In genomic region chr9:20972141-20972992, GRCm38 (mm10) we compare ENCODE assay signal across 8 mouse cellular contexts. TPM values are rescaled to one million over a fixed set of nuclear protein-coding genes. Genes with fewer than 3 reads are reported as not detected.
DNase-seq lines count a peak whose midpoint lies in the region; ATAC-seq and TF ChIP-seq lines count a peak whose summit lies in the region.

No protein-coding gene starts in this region.

- peaks cover 51% of the 10 kb centered on the region for H3K4me1 ChIP-seq in embryonic facial prominence, embryonic 12.5 days
- peaks cover 7% of the 10 kb centered on the region; the same call in 1 of the 2 replicates for H3K4me1 ChIP-seq in midbrain, postnatal 0 days (ENCODE audit: insufficient read depth, low read length)

- DNase-seq in heart, adult 18-20 months: peak; percentile 72 to 79
- peak; percentile 38 for DNase-seq in kidney, adult 11 months
- DNase-seq in left cerebral cortex, postnatal 14 days (ENCODE audit: low spot score in 2 of 2): peak; percentile 65 to 86
- DNase-seq in midbrain, postnatal 0 days (ENCODE audit: low spot score): peak; percentile 51
- peak; percentile 45 to 68 for DNase-seq in urinary bladder, postnatal 36 days (ENCODE audit: low spot score in 2 of 2)

- peaks cover 23% of the 10 kb centered on the region for H3K36me3 ChIP-seq in embryonic facial prominence, embryonic 12.5 days
- H3K36me3 ChIP-seq in midbrain, postnatal 0 days (ENCODE audit: insufficient read depth, low read length): peaks cover 7% of the 10 kb centered on the region

- no peaks in the 10 kb centered on the region for H3K9me3 ChIP-seq in embryonic facial prominence, embryonic 12.5 days
- H3K9me3 ChIP-seq in midbrain, postnatal 0 days (ENCODE audit: low read length): no peaks in the 10 kb centered on the region

- peak overlapping the region; percentile 93 for H3K27ac ChIP-seq in embryonic facial prominence, embryonic 12.5 days
- peak overlapping the region; percentile 44 for H3K27ac ChIP-seq in midbrain, postnatal 0 days (ENCODE audit: low read depth, low read length)

- peak overlapping the region; percentile 86 for H3K4me3 ChIP-seq in embryonic facial prominence, embryonic 12.5 days
- H3K4me3 ChIP-seq in midbrain, postnatal 0 days (ENCODE audit: low read depth, low read length): no peak overlapping the region

- H3K9ac ChIP-seq in embryonic facial prominence, embryonic 12.5 days: peak overlapping the region; percentile 51
- H3K9ac ChIP-seq in midbrain, postnatal 0 days (replicated peaks; ENCODE audit: low read length, poor library complexity, severe bottlenecking): peak overlapping the region; percentile 25

- WGBS in embryonic facial prominence, embryonic 12.5 days: 8% methylated on average over 28 of the region's 28 CpGs
- 31% methylated on average over 28 of the region's 28 CpGs for WGBS in midbrain, postnatal 0 days

- no peak for TF ChIP-seq CTCF in midbrain, postnatal 0 days (IDR thresholded peaks at IDR 0.05)

- H3K27me3 ChIP-seq in embryonic facial prominence, embryonic 12.5 days: no peaks in the 10 kb centered on the region
- H3K27me3 ChIP-seq in midbrain, postnatal 0 days (ENCODE audit: insufficient read depth, low read length): no peaks in the 10 kb centered on the region

- peak overlapping the region; percentile 82 for H3K4me2 ChIP-seq in embryonic facial prominence, embryonic 12.5 days (replicated peaks)
- H3K4me2 ChIP-seq in midbrain, postnatal 0 days (ENCODE audit: low read depth, low read length, poor library complexity, severe bottlenecking): peak overlapping the region; percentile 23; the same call in 1 of the 2 replicates

- 0 out of 2 replicates have a peak, but pooled peaks have one; percentile 58 for ATAC-seq in cerebellum, adult (ENCODE audit: insufficient number of reproducible peaks, low FRiP score, low TSS enrichment)
- peak; percentile 64 for ATAC-seq in embryonic facial prominence, embryonic 12.5 days (ENCODE audit: insufficient number of reproducible peaks, insufficient read depth, low FRiP score, low TSS enrichment)
- ATAC-seq in midbrain, postnatal 0 days (ENCODE audit: low FRiP score): peak; percentile 36
- no peak for ATAC-seq in erythroid progenitor cell, adult 5-6 weeks (replicated peaks; ENCODE audit: low FRiP score, poor library complexity, severe bottlenecking)

- intact Hi-C loops in left cerebral cortex, postnatal 14 days (cut with DNase I): no loop called here

RNA-seq across cellular contexts. Expression of gene S1pr2, which starts 4.2 kb away (rescaled TPM):
- 48.7 and 53.0 TPM in 2 replicates for polyA plus RNA-seq in embryonic facial prominence, embryonic 12.5 days (2016; fragmentation: Nextera tagmentation; extraction: Ambion mirVana)
- total RNA-seq in heart, adult 18-20 months (2021): 1 to 10 TPM; 1.4 to 2.0 TPM
- total RNA-seq in left cerebral cortex, postnatal 14 days (2021): 1 to 10 TPM; 1.6 to 1.8 TPM
- total RNA-seq in midbrain, postnatal 0 days (2014; rRNA removed): 4.7 and 7.3 TPM in 2 replicates
- polyA plus RNA-seq in midbrain, postnatal 0 days (2015; fragmentation: Nextera tagmentation; extraction: Ambion mirVana): 5.5 and 7.2 TPM in 2 replicates
- total RNA-seq in erythroid progenitor cell, adult 5-6 weeks (2015; ENCODE audit: low replicate concordance): not detected in 2 replicates
- under 0.01 and 0.39 TPM in 2 replicates for total RNA-seq in erythroid progenitor cell, adult 5-6 weeks (2017; ENCODE audit: low replicate concordance)

RNA-seq across cellular contexts. Expression of gene Dnmt1, which starts 12.7 kb away (rescaled TPM):
- 122 and 124 TPM in 2 replicates for polyA plus RNA-seq in embryonic facial prominence, embryonic 12.5 days (2016; fragmentation: Nextera tagmentation; extraction: Ambion mirVana)
- 10 to 100 TPM; 10.3 to 12.6 TPM for total RNA-seq in heart, adult 18-20 months (2021)
- 10 to 100 TPM; 39.9 to 43.6 TPM for total RNA-seq in left cerebral cortex, postnatal 14 days (2021)
- total RNA-seq in midbrain, postnatal 0 days (2014; rRNA removed): 94.6 and 97.7 TPM in 2 replicates
- polyA plus RNA-seq in midbrain, postnatal 0 days (2015; fragmentation: Nextera tagmentation; extraction: Ambion mirVana): 40.8 and 42.1 TPM in 2 replicates
- total RNA-seq in erythroid progenitor cell, adult 5-6 weeks (2015; ENCODE audit: low replicate concordance): 122 and 135 TPM in 2 replicates
- total RNA-seq in erythroid progenitor cell, adult 5-6 weeks (2017; ENCODE audit: low replicate concordance): 217 and 249 TPM in 2 replicates

RNA-seq across cellular contexts. Expression of gene Mrpl4, which starts 30.2 kb away (rescaled TPM):
- 128 TPM in 2 replicates for polyA plus RNA-seq in embryonic facial prominence, embryonic 12.5 days (2016; fragmentation: Nextera tagmentation; extraction: Ambion mirVana)
- 100 to 1,000 TPM; 130 to 138 TPM for total RNA-seq in heart, adult 18-20 months (2021)
- total RNA-seq in left cerebral cortex, postnatal 14 days (2021): 10 to 100 TPM; 58.7 to 62.9 TPM
- total RNA-seq in midbrain, postnatal 0 days (2014; rRNA removed): 62.9 and 80.9 TPM in 2 replicates
- 105 TPM in 2 replicates for polyA plus RNA-seq in midbrain, postnatal 0 days (2015; fragmentation: Nextera tagmentation; extraction: Ambion mirVana)
- 13.0 and 22.0 TPM in 2 replicates for total RNA-seq in erythroid progenitor cell, adult 5-6 weeks (2015; ENCODE audit: low replicate concordance)
- total RNA-seq in erythroid progenitor cell, adult 5-6 weeks (2017; ENCODE audit: low replicate concordance): 13.3 and 18.0 TPM in 2 replicates

RNA-seq across cellular contexts. Expression of gene Icam1, which starts 43.4 kb away (rescaled TPM):
- 8.6 and 9.0 TPM in 2 replicates for polyA plus RNA-seq in embryonic facial prominence, embryonic 12.5 days (2016; fragmentation: Nextera tagmentation; extraction: Ambion mirVana)
- total RNA-seq in heart, adult 18-20 months (2021): 1 to 10 TPM; 8.7 to 9.1 TPM
- total RNA-seq in left cerebral cortex, postnatal 14 days (2021): 1 to 10 TPM; 3.0 to 3.6 TPM
- total RNA-seq in midbrain, postnatal 0 days (2014; rRNA removed): 4.5 and 5.2 TPM in 2 replicates
- polyA plus RNA-seq in midbrain, postnatal 0 days (2015; fragmentation: Nextera tagmentation; extraction: Ambion mirVana): 3.4 and 3.6 TPM in 2 replicates
- total RNA-seq in erythroid progenitor cell, adult 5-6 weeks (2015; ENCODE audit: low replicate concordance): 1.3 TPM in 1 of 2 replicates, not detected in the other
- total RNA-seq in erythroid progenitor cell, adult 5-6 weeks (2017; ENCODE audit: low replicate concordance): 1.5 and 9.0 TPM in 2 replicates

RNA-seq across cellular contexts. Expression of gene Icam4, which starts 56.8 kb away (rescaled TPM):
- 1.6 and 2.5 TPM in 2 replicates for polyA plus RNA-seq in embryonic facial prominence, embryonic 12.5 days (2016; fragmentation: Nextera tagmentation; extraction: Ambion mirVana)
- 1 to 10 TPM; 1.2 to 1.3 TPM for total RNA-seq in heart, adult 18-20 months (2021)
- under 1 TPM in 1 of 2 experiments, not detected in 1; 0.86 TPM for total RNA-seq in left cerebral cortex, postnatal 14 days (2021)
- not detected in 2 replicates for total RNA-seq in midbrain, postnatal 0 days (2014; rRNA removed)
- 0.30 TPM in 1 of 2 replicates, not detected in the other for polyA plus RNA-seq in midbrain, postnatal 0 days (2015; fragmentation: Nextera tagmentation; extraction: Ambion mirVana)
- 164 and 214 TPM in 2 replicates for total RNA-seq in erythroid progenitor cell, adult 5-6 weeks (2015; ENCODE audit: low replicate concordance)
- total RNA-seq in erythroid progenitor cell, adult 5-6 weeks (2017; ENCODE audit: low replicate concordance): 107 and 112 TPM in 2 replicates
